Mouse (Mus musculus): ENCODE results near the gene Dscaml1. TPM values are rescaled to one million over a fixed set of nuclear protein-coding genes. Genes with fewer than 3 reads are reported as not detected.

The Dscaml1 gene
- polyA plus RNA-seq, 2 experiments from 2014 or later = not detected

GRCm38 (mm10) chr9:45638184-45638917 is 211.9 kb downstream of the Dscaml1 start:
- ATAC-seq = no peak

GRCm38 (mm10) chr9:45644833-45645388 is 218.5 kb downstream of the Dscaml1 start:
- no peak for ATAC-seq

- no peak for ATAC-seq
Observed at GRCm38 (mm10) chr9:45645526-45645925, 219.1 kb downstream of the Dscaml1 start.

- no peak for ATAC-seq
Observed at GRCm38 (mm10) chr9:45651078-45651809, 224.8 kb downstream of the Dscaml1 start.

GRCm38 (mm10) chr9:45651810-45652177 is 225.4 kb downstream of the Dscaml1 start:
- no peak for ATAC-seq

- no peak for ATAC-seq
Observed at GRCm38 (mm10) chr9:45657172-45658062, 231.0 kb downstream of the Dscaml1 start.

- ATAC-seq = no peak
Observed at GRCm38 (mm10) chr9:45660191-45660590, 233.8 kb downstream of the Dscaml1 start.

- no peak for ATAC-seq
Observed at GRCm38 (mm10) chr9:45662471-45662870, 236.0 kb downstream of the Dscaml1 start.

GRCm38 (mm10) chr9:45663386-45664315 is 237.2 kb downstream of the Dscaml1 start:
- ATAC-seq = no peak

GRCm38 (mm10) chr9:45664326-45664725 is 237.9 kb downstream of the Dscaml1 start:
- ATAC-seq = no peak

GRCm38 (mm10) chr9:45664871-45665394 is 238.5 kb downstream of the Dscaml1 start:
- ATAC-seq = no peak

GRCm38 (mm10) chr9:45675931-45676330 is 249.5 kb downstream of the Dscaml1 start:
- no peak for ATAC-seq

- no peak for ATAC-seq
Observed at GRCm38 (mm10) chr9:45676578-45676977, 250.2 kb downstream of the Dscaml1 start.

GRCm38 (mm10) chr9:45677236-45677781 is 250.9 kb downstream of the Dscaml1 start:
- no peak for ATAC-seq

- ATAC-seq = no peak
Observed at GRCm38 (mm10) chr9:45677952-45678663, 251.7 kb downstream of the Dscaml1 start.

GRCm38 (mm10) chr9:45678664-45679026 is 252.2 kb downstream of the Dscaml1 start:
- no peak for ATAC-seq

- ATAC-seq = no peak
Observed at GRCm38 (mm10) chr9:45682461-45682998, 256.1 kb downstream of the Dscaml1 start.

GRCm38 (mm10) chr9:45693424-45694237 is 267.2 kb downstream of the Dscaml1 start:
- ATAC-seq = no peak

GRCm38 (mm10) chr9:45694256-45694655 is 267.8 kb downstream of the Dscaml1 start:
- no peak for ATAC-seq

All from activated CD4-positive, CD25-positive, alpha-beta regulatory T cell, adult 4 months (primary cell).